Mouse (Mus musculus) MEL (cell line): ENCODE data around the gene Atp2a3. TPM values are rescaled to one million over a fixed set of nuclear protein-coding genes. Genes with fewer than 3 reads are reported as not detected.

Experiments
- DNase-seq: peaks from one replicate; pipeline ENCODE4 v3.0.0; 2011; ENCODE audit warnings: low read depth, low spot score
- H3K27ac ChIP-seq: 2 replicates; pipeline ENCODE4 v1.5.1; 2012; ENCODE audit warnings: low read depth, mild to moderate bottlenecking, control low read depth, low read length, moderate library complexity; ENCODE audit not compliant: control insufficient read depth
- H3K27me3 ChIP-seq, 2 experiments: fragments of 150-350 bp in 1 of 2; sonication (generic) in 1 of 2; 2 replicates each; pipeline ENCODE4 v1.6.1; 2012; ENCODE audit warnings: low read length in 2 of 2, mild to moderate bottlenecking in 2 of 2, improper control_type of control experiment in 1 of 2, moderate library complexity in 1 of 2; ENCODE audit not compliant: insufficient read depth in 2 of 2, control insufficient read depth in 1 of 2
- H3K36me3 ChIP-seq, 2 experiments: 2 replicates each; pipeline ENCODE4 v1.6.1; 2012 to 2014; ENCODE audit warnings: low read length in 2 of 2, improper control_type of control experiment in 1 of 2, inconsistent platforms in 1 of 2, mild to moderate bottlenecking in 1 of 2; ENCODE audit not compliant: insufficient read depth in 2 of 2, control insufficient read depth in 1 of 2
- H3K4me1 ChIP-seq, 2 experiments: fragments of 150-350 bp in 1 of 2; sonication (generic) in 1 of 2; 2 replicates each; pipeline ENCODE4 v1.6.1; 2012; ENCODE audit warnings: low read length in 2 of 2, improper control_type of control experiment in 1 of 2, mild to moderate bottlenecking in 1 of 2; ENCODE audit not compliant: insufficient read depth in 2 of 2, control insufficient read depth in 1 of 2
- H3K4me3 ChIP-seq, 2 experiments: fragments of 150-350 bp in 1 of 2; sonication (generic) in 1 of 2; 2 replicates each; pipeline ENCODE4 v1.5.1; 2012; ENCODE audit warnings: low read depth in 2 of 2, low read length in 2 of 2, mild to moderate bottlenecking in 2 of 2, moderate library complexity in 2 of 2, control low read depth in 1 of 2, improper control_type of control experiment in 1 of 2; ENCODE audit not compliant: control insufficient read depth in 1 of 2, insufficient read depth in 1 of 2
- H3K79me2 ChIP-seq: 2 replicates; pipeline ENCODE4 v1.6.1; 2012; ENCODE audit warnings: mild to moderate bottlenecking, low read length, moderate library complexity; ENCODE audit not compliant: control insufficient read depth, poor library complexity, insufficient read depth
- H3K9ac ChIP-seq: 2 replicates; pipeline ENCODE4 v1.6.1; 2012; ENCODE audit warnings: low read depth, mild to moderate bottlenecking, control low read depth, low read length, moderate library complexity; ENCODE audit not compliant: control insufficient read depth, poor library complexity, severe bottlenecking
- H3K9me3 ChIP-seq: fragments of 150-350 bp; sonication (generic); replicated peaks from 2 replicates; pipeline ENCODE4 v1.6.1; 2012; ENCODE audit warnings: mild to moderate bottlenecking, low read length, improper control_type of control experiment, moderate library complexity; ENCODE audit not compliant: insufficient read depth
- CTCF ChIP-seq, 3 experiments: IDR thresholded peaks in 2 of 3; conservative IDR thresholded peaks in 1 of 3; 2 replicates each; pipeline ENCODE4 v1.5.1; 2011 to 2012; ENCODE audit warnings: low read length in 3 of 3, low read depth in 2 of 3, mild to moderate bottlenecking in 2 of 3, improper control_type of control experiment in 1 of 3, inconsistent platforms in 1 of 3, mixed read lengths in 1 of 3, moderate library complexity in 1 of 3; ENCODE audit not compliant: control insufficient read depth in 1 of 3, insufficient read depth in 1 of 3, poor library complexity in 1 of 3, severe bottlenecking in 1 of 3
- ELF1 ChIP-seq: IDR thresholded peaks from 2 replicates; pipeline ENCODE4 v1.6.1; 2014; ENCODE audit warnings: low read depth, mild to moderate bottlenecking, inconsistent platforms, low read length, improper control_type of control experiment, moderate library complexity
- ETS1 ChIP-seq: IDR thresholded peaks from 2 replicates; pipeline ENCODE4 v1.6.1; 2012; ENCODE audit warnings: low read depth, mild to moderate bottlenecking, inconsistent platforms, low read length, improper control_type of control experiment, moderate library complexity
- GABPA ChIP-seq: IDR thresholded peaks from 2 replicates; pipeline ENCODE4 v1.6.1; 2012; ENCODE audit warnings: low read depth, mild to moderate bottlenecking, inconsistent platforms, low read length, improper control_type of control experiment, moderate library complexity
- GATA1 ChIP-seq: IDR thresholded peaks from 2 replicates; pipeline ENCODE4 v1.6.1; 2011; ENCODE audit warnings: low read depth, low read length, improper control_type of control experiment
- JUND ChIP-seq: IDR thresholded peaks from 2 replicates; pipeline ENCODE4 v1.6.1; 2011; ENCODE audit warnings: low read depth, mild to moderate bottlenecking, improper control_type of control experiment, low read length
- MAZ ChIP-seq: IDR thresholded peaks from 2 replicates; pipeline ENCODE4 v1.6.1; 2012; ENCODE audit warnings: low read depth, mild to moderate bottlenecking, inconsistent platforms, low read length, improper control_type of control experiment
- MYB ChIP-seq: IDR thresholded peaks from 2 replicates; pipeline ENCODE4 v1.6.1; 2011; ENCODE audit warnings: mild to moderate bottlenecking, low read depth, low read length, improper control_type of control experiment
- NRF1 ChIP-seq: IDR thresholded peaks from 2 replicates; pipeline ENCODE4 v1.6.1; 2014; ENCODE audit warnings: low read depth, mild to moderate bottlenecking, inconsistent platforms, low read length, improper control_type of control experiment, moderate library complexity; ENCODE audit not compliant: poor library complexity, insufficient read depth, severe bottlenecking
- POLR2AphosphoS2 ChIP-seq: IDR thresholded peaks from 2 replicates; pipeline ENCODE4 v1.6.1; 2011; ENCODE audit warnings: low read length, improper control_type of control experiment
- POLR2AphosphoS5 ChIP-seq: IDR thresholded peaks from 2 replicates; pipeline ENCODE4 v1.6.1; 2012; ENCODE audit warnings: low read depth, borderline replicate concordance, mild to moderate bottlenecking, inconsistent platforms, low read length, moderate library complexity, mixed read lengths
- SIN3A ChIP-seq: IDR thresholded peaks from 2 replicates; pipeline ENCODE4 v1.6.1; 2012; ENCODE audit warnings: low read length, improper control_type of control experiment, inconsistent platforms
- SMC3 ChIP-seq: IDR thresholded peaks from 2 replicates; pipeline ENCODE4 v1.6.1; 2011; ENCODE audit warnings: low read depth, low read length, improper control_type of control experiment
- UBTF ChIP-seq: IDR thresholded peaks from 2 replicates; pipeline ENCODE4 v1.6.1; 2012; ENCODE audit warnings: low read depth, mild to moderate bottlenecking, inconsistent platforms, low read length, improper control_type of control experiment, moderate library complexity, borderline replicate concordance; ENCODE audit not compliant: insufficient read depth
- ZKSCAN1 ChIP-seq: IDR thresholded peaks from 2 replicates; pipeline ENCODE4 v1.6.1; 2012; ENCODE audit warnings: low read depth, mild to moderate bottlenecking, inconsistent platforms, low read length, improper control_type of control experiment, moderate library complexity
- polyA plus RNA-seq, 2 experiments: library from polyadenylated mRNA; stranded (reverse) in 1 of 2; unstranded in 1 of 2; fragments of >175 nt in 1 of 2; fragments of >200 nt in 1 of 2; gene quantifications; 2 replicates each; pipeline versions ENCODE4 v1.2.1 to v1.2.4; 2012; ENCODE audit warnings: low replicate concordance in 2 of 2, low read depth in 1 of 2; ENCODE audit not compliant: insufficient read length in 2 of 2, insufficient read depth in 1 of 2, missing spikeins in 1 of 2
- total RNA-seq: library from RNA; depleted of rRNA; stranded (reverse); fragments of 300-350 nt; gene quantifications from 2 replicates; pipeline ENCODE4 v1.2.3, GENCODE M21; 2012

The Atp2a3 gene
- total and polyA plus RNA-seq, 3 experiments: 10.7 to 49.9 TPM; not detected in 1

- H3K36me3 ChIP-seq: peaks cover 0 to 26% of the 10 kb centered on the region in 2 experiments; a peak in 2 of 4 replicates
- H3K27me3 ChIP-seq: no peaks in the 10 kb centered on the region
- H3K4me1 ChIP-seq: peaks cover 18 to 32% of the 10 kb centered on the region in 2 experiments
- H3K4me3 ChIP-seq: no peak overlapping the region
- no peaks in the 10 kb centered on the region for H3K79me2 ChIP-seq
- TF ChIP-seq POLR2AphosphoS5 (no peak), JUND (no peak), NRF1 (no peak), ELF1 (no peak), CTCF (IDR thresholded peaks at IDR 0.05 in 2 of 3, conservative IDR thresholded peaks at IDR 0.05 in 1 of 3; ENCODE audit: control insufficient read depth in 1 of 3, insufficient read depth in 1 of 3, low read depth in 2 of 3, low read length in 3 of 3, poor library complexity in 1 of 3, severe bottlenecking in 1 of 3) (no peak), ZKSCAN1 (no peak), GATA1 (no peak), MAZ (no peak)
- no peaks in the 10 kb centered on the region for H3K9me3 ChIP-seq
- no peak for DNase-seq
- no peak overlapping the region for H3K9ac ChIP-seq
- no peak overlapping the region for H3K27ac ChIP-seq
Observed at GRCm38 (mm10) chr11:72989044-72989443, 28.1 kb downstream of the Atp2a3 start.

- TF ChIP-seq UBTF: no peak
- TF ChIP-seq ETS1: no peak
- TF ChIP-seq POLR2AphosphoS2: no peak
- no peak for TF ChIP-seq SMC3
- TF ChIP-seq SIN3A: no peak
- TF ChIP-seq, all 39 proteins: peak for 0
- Histone ChIP-seq H3K9me3 (no peaks in the 10 kb centered on the region), H3K79me2 (no peaks in the 10 kb centered on the region), H3K4me1 (peaks cover 18 to 39% of the 10 kb centered on the region in 2 experiments), H3K4me3 (no peak overlapping the region), H3K27ac (no peak overlapping the region), H3K9ac (no peak overlapping the region), H3K27me3 (no peaks in the 10 kb centered on the region), H3K36me3 (peaks cover 0 to 29% of the 10 kb centered on the region in 2 experiments; a peak in 2 of 4 replicates)
- no peak for DNase-seq
Observed at GRCm38 (mm10) chr11:72990688-72991087, 29.7 kb downstream of the Atp2a3 start.

GRCm38 (mm10) chr11:72991961-72992360 lies 31.0 kb downstream of the Atp2a3 start:
- Histone ChIP-seq H3K79me2 (no peaks in the 10 kb centered on the region), H3K4me1 (peaks cover 11 to 28% of the 10 kb centered on the region in 2 experiments), H3K36me3 (peaks cover 0 to 18% of the 10 kb centered on the region in 2 experiments; a peak in 2 of 4 replicates), H3K27ac (no peak overlapping the region), H3K4me3 (no peak overlapping the region), H3K9ac (no peak overlapping the region), H3K27me3 (no peaks in the 10 kb centered on the region), H3K9me3 (no peaks in the 10 kb centered on the region)
- TF ChIP-seq JUND (no peak), GABPA (no peak), MYB (no peak)
- DNase-seq: no peak
